Mouse (Mus musculus): ENCODE data around the gene Mzf1. TPM values are rescaled to one million over a fixed set of nuclear protein-coding genes. Genes with fewer than 3 reads are reported as not detected.
A peak's percentile ranks its signal among the peaks of the same experiment; 100 is the strongest.

The Mzf1 gene
- total RNA-seq, 1 experiment from 2014 or later: 0.70 TPM

- no peak for ATAC-seq (ENCODE audit: extremely low read depth, insufficient number of reproducible peaks, low FRiP score, poor library complexity, severe bottlenecking)
These were observed 17.8 kb downstream of the Mzf1 start for GRCm38 (mm10) chr7:13036806-13037205.

- ATAC-seq (ENCODE audit: extremely low read depth, insufficient number of reproducible peaks, low FRiP score, poor library complexity, severe bottlenecking): no peak
These were observed 19.2 kb downstream of the Mzf1 start for GRCm38 (mm10) chr7:13035211-13035855.

GRCm38 (mm10) chr7:13034148-13034977 lies 20.2 kb downstream of the Mzf1 start, which contains the start of gene Chmp2a:
Gene Chmp2a, minus strand, starts transcription at chr7:13034807.
- peak; percentile 65 for ATAC-seq (ENCODE audit: extremely low read depth, insufficient number of reproducible peaks, low FRiP score, poor library complexity, severe bottlenecking)

- ATAC-seq (ENCODE audit: extremely low read depth, insufficient number of reproducible peaks, low FRiP score, poor library complexity, severe bottlenecking): no peak
These were observed 21.0 kb downstream of the Mzf1 start for GRCm38 (mm10) chr7:13033451-13034147.

- ATAC-seq (ENCODE audit: extremely low read depth, insufficient number of reproducible peaks, low FRiP score, poor library complexity, severe bottlenecking): no peak
These were observed 22.0 kb downstream of the Mzf1 start for GRCm38 (mm10) chr7:13032541-13032940.

GRCm38 (mm10) chr7:13031983-13032382 lies 22.6 kb downstream of the Mzf1 start:
- ATAC-seq (ENCODE audit: extremely low read depth, insufficient number of reproducible peaks, low FRiP score, poor library complexity, severe bottlenecking): no peak

- no peak for ATAC-seq (ENCODE audit: extremely low read depth, insufficient number of reproducible peaks, low FRiP score, poor library complexity, severe bottlenecking)
These were observed 23.5 kb downstream of the Mzf1 start for GRCm38 (mm10) chr7:13031069-13031468.

- ATAC-seq (ENCODE audit: extremely low read depth, insufficient number of reproducible peaks, low FRiP score, poor library complexity, severe bottlenecking): no peak
These were observed 25.6 kb downstream of the Mzf1 start for GRCm38 (mm10) chr7:13028986-13029385.

- ATAC-seq (ENCODE audit: extremely low read depth, insufficient number of reproducible peaks, low FRiP score, poor library complexity, severe bottlenecking): no peak
These were observed 29.0 kb downstream of the Mzf1 start for GRCm38 (mm10) chr7:13025511-13026112.

GRCm38 (mm10) chr7:13024805-13025204 lies 29.8 kb downstream of the Mzf1 start:
- ATAC-seq (ENCODE audit: extremely low read depth, insufficient number of reproducible peaks, low FRiP score, poor library complexity, severe bottlenecking): no peak

GRCm38 (mm10) chr7:13023928-13024731 lies 30.4 kb downstream of the Mzf1 start:
- peak; percentile 84 for ATAC-seq (ENCODE audit: extremely low read depth, insufficient number of reproducible peaks, low FRiP score, poor library complexity, severe bottlenecking)

GRCm38 (mm10) chr7:13022773-13023535 lies 31.6 kb downstream of the Mzf1 start:
- peak; percentile 47 for ATAC-seq (ENCODE audit: extremely low read depth, insufficient number of reproducible peaks, low FRiP score, poor library complexity, severe bottlenecking)

GRCm38 (mm10) chr7:13015217-13015616 lies 39.3 kb downstream of the Mzf1 start:
- ATAC-seq (ENCODE audit: extremely low read depth, insufficient number of reproducible peaks, low FRiP score, poor library complexity, severe bottlenecking): no peak

- ATAC-seq (ENCODE audit: extremely low read depth, insufficient number of reproducible peaks, low FRiP score, poor library complexity, severe bottlenecking): no peak
These were observed 40.2 kb downstream of the Mzf1 start for GRCm38 (mm10) chr7:13014275-13014839.

GRCm38 (mm10) chr7:13013671-13014070 lies 40.9 kb downstream of the Mzf1 start:
- ATAC-seq (ENCODE audit: extremely low read depth, insufficient number of reproducible peaks, low FRiP score, poor library complexity, severe bottlenecking): no peak

- ATAC-seq (ENCODE audit: extremely low read depth, insufficient number of reproducible peaks, low FRiP score, poor library complexity, severe bottlenecking): no peak
These were observed 44.3 kb downstream of the Mzf1 start, which contains the start of gene Zbtb45 for GRCm38 (mm10) chr7:13010005-13010908. Gene Zbtb45, minus strand, starts transcription at chr7:13010034.

Measured in neutrophil, adult 5-6 weeks (primary cell).